Mouse (Mus musculus): ENCODE results near the gene Gm44805. TPM values are rescaled to one million over a fixed set of nuclear protein-coding genes. Genes with fewer than 3 reads are reported as not detected.

Gm44805 gene
- not detected in 2 replicates for polyA plus RNA-seq (2016; fragmentation: Nextera tagmentation; extraction: Ambion mirVana)

GRCm38 (mm10) chr7:19681202-19681694, at the start of gene Gm44805, which contains the start of gene Apoc4:
TSS of gene Gm44805 (minus strand) at chr7:19681423.
TSS of gene Apoc4 (minus strand) at chr7:19681479.
- no peak within 1 kb of the TSS for H3K4me2 ChIP-seq
- no peak within 1 kb of the TSS for H3K27ac ChIP-seq (ENCODE audit: poor library complexity, severe bottlenecking)
- 52% methylated on average over 8 of the region's 8 CpGs for WGBS
- no peaks in the 10 kb centered on the region for H3K9me3 ChIP-seq (replicated peaks)
- peaks cover 12% of the 10 kb centered on the region for H3K4me1 ChIP-seq (replicated peaks)
- H3K27me3 ChIP-seq (replicated peaks) = no peaks in the 10 kb centered on the region
- H3K9ac ChIP-seq = no peak within 1 kb of the TSS
- no peak within 1 kb of the TSS for H3K4me3 ChIP-seq
- no peak; the same call in 1 of the 2 replicates for ATAC-seq (ENCODE audit: insufficient number of reproducible peaks, low FRiP score)
- H3K36me3 ChIP-seq = no peaks in the 10 kb centered on the region

DNA sequence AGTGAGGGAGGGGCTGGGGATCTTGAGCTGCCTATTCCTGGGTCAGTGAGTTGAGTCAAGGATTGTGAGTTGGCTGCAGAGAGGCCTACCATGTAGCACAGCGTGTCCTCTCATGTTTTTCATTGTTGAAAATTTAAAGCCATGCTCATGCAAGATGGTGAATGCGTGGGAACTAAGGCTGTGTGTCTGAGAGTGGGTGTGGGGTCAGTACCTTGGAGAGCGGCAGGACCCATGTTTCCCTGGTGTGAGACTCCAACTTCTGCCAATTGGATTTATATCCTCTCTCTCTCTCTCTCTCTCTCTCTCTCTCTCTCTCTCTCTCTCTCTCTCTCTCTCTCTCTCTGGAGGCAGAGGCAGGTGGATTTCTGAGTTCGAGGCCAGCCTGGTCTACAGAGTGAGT, 45.3 kb upstream of the Gm44805 start:
- no peaks in the 10 kb centered on the region for H3K4me1 ChIP-seq (replicated peaks)
- no peaks in the 10 kb centered on the region for H3K27me3 ChIP-seq (replicated peaks)
- H3K4me2 ChIP-seq = no peak overlapping the region
- no peak overlapping the region for H3K27ac ChIP-seq (ENCODE audit: poor library complexity, severe bottlenecking)
- peaks cover 99% of the 10 kb centered on the region for H3K36me3 ChIP-seq
- H3K4me3 ChIP-seq = no peak overlapping the region
- peaks cover 5% of the 10 kb centered on the region for H3K9me3 ChIP-seq (replicated peaks)
- H3K9ac ChIP-seq = no peak overlapping the region
- WGBS = 92% methylated on average over 4 of the region's 4 CpGs
- ATAC-seq (ENCODE audit: insufficient number of reproducible peaks, low FRiP score) = no peak

DNA sequence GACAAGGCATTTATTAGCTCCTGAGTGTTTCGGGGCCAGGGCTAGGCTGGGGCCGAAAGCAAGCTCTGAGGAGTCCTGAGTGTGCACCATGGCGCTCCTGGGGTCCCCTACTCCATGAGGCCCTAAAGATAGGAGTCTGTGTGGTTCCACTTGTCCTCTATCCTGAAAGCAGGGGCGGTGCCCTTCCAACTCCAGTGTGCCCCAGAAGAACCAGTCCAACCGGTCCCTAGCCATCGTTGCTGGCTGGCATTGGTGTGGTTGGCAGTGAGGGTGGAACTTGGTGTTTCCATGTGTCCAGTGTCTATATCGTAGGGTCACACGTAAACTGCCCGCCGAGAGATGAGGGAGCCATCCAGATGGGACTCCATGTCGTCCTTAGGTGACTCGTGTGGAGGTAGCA, 42.9 kb upstream of the Gm44805 start:
- Histone ChIP-seq H3K9me3 (replicated peaks) (peaks cover 17% of the 10 kb centered on the region), H3K4me1 (replicated peaks) (no peaks in the 10 kb centered on the region), H3K4me3 (no peak overlapping the region), H3K36me3 (peaks cover 98% of the 10 kb centered on the region), H3K27ac (ENCODE audit: poor library complexity, severe bottlenecking) (no peak overlapping the region), H3K4me2 (no peak overlapping the region), H3K27me3 (replicated peaks) (no peaks in the 10 kb centered on the region), H3K9ac (no peak overlapping the region)
- no peak for ATAC-seq (ENCODE audit: insufficient number of reproducible peaks, low FRiP score)
- WGBS = 89% methylated on average over 12 of the region's 12 CpGs

DNA sequence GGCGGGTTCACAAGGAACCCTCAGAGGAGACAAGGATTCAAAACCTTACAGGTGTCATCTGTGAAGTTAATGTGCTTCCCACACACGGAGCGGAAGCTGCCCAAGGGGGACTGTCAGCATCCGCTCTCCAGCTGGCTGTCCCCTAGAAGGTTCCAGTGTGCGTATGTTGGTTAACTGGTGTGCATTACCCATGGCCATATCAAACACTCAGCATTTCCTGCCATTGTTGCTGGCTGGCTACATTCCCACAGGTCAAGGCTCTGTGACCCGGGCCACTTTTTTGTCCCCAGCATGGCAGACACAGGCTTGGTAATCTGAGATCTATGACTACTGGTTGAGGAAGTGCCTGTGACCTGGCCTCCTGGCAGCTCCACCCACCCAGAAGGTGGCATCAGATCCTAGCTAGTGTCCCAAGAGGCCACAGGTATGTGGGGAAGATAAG, 41.6 kb upstream of the Gm44805 start:
- Histone ChIP-seq H3K4me2 (no peak overlapping the region), H3K27ac (ENCODE audit: poor library complexity, severe bottlenecking) (peak overlapping the region; percentile 78), H3K9ac (no peak overlapping the region), H3K9me3 (replicated peaks) (peaks cover 17% of the 10 kb centered on the region), H3K4me3 (no peak overlapping the region), H3K27me3 (replicated peaks) (no peaks in the 10 kb centered on the region), H3K4me1 (replicated peaks) (no peaks in the 10 kb centered on the region), H3K36me3 (peaks cover 96% of the 10 kb centered on the region)
- ATAC-seq (ENCODE audit: insufficient number of reproducible peaks, low FRiP score) = peak; percentile 75
- 73% methylated on average over 6 of the region's 6 CpGs for WGBS

- peaks cover 70% of the 10 kb centered on the region for H3K36me3 ChIP-seq
- no peaks in the 10 kb centered on the region for H3K27me3 ChIP-seq (replicated peaks)
- H3K9ac ChIP-seq = no peak overlapping the region
- ATAC-seq (ENCODE audit: insufficient number of reproducible peaks, low FRiP score) = no peak
- no peak overlapping the region for H3K4me2 ChIP-seq
- H3K9me3 ChIP-seq (replicated peaks) = peaks cover 17% of the 10 kb centered on the region
- no peak overlapping the region for H3K4me3 ChIP-seq
- WGBS = 82% methylated on average over 4 of the region's 4 CpGs
- H3K4me1 ChIP-seq (replicated peaks) = peaks cover 8% of the 10 kb centered on the region
- no peak overlapping the region for H3K27ac ChIP-seq (ENCODE audit: poor library complexity, severe bottlenecking)
These were observed 38.0 kb upstream of the Gm44805 start for GRCm38 (mm10) chr7:19719200-19719599.

DNA sequence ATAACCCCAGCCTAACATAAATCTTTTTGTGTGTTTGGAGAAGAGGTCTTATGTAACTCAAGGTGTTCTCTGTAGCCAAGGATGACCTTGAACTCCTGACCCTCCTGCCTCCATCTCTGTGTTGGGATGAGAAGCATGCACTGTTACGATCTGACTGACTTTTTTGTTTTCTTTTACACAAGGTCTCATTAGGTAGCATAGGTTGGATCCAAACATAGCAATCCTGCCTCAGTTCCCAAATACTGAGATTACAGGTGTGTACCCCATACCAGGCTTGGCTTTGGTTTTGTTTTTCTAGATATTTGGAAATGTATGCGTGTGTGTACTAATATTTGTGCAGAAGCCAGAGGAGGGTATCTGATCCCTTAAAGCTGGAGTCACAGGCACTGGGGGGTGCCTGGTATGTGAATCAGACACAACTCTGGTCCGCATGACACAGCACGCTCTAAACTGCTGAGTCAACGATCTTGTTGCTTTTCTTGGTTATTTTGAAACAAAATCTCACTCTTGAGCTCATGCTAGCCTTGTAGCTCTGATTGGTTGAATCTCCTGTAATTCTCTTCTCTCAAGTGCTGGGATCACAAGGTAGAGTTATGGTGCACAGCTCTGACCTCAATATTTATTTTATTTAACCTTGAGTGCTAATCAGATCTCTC, 37.2 kb upstream of the Gm44805 start:
- Histone ChIP-seq H3K9me3 (replicated peaks) (peaks cover 17% of the 10 kb centered on the region), H3K36me3 (peaks cover 69% of the 10 kb centered on the region), H3K9ac (no peak overlapping the region), H3K4me2 (no peak overlapping the region), H3K4me1 (replicated peaks) (peaks cover 16% of the 10 kb centered on the region), H3K27me3 (replicated peaks) (no peaks in the 10 kb centered on the region), H3K27ac (ENCODE audit: poor library complexity, severe bottlenecking) (no peak overlapping the region), H3K4me3 (no peak overlapping the region)
- 83% methylated on average over 5 of the region's 5 CpGs for WGBS
- no peak for ATAC-seq (ENCODE audit: insufficient number of reproducible peaks, low FRiP score)

- no peak for ATAC-seq (ENCODE audit: insufficient number of reproducible peaks, low FRiP score)
- Histone ChIP-seq H3K27me3 (replicated peaks) (no peaks in the 10 kb centered on the region), H3K4me3 (no peak overlapping the region), H3K9ac (no peak overlapping the region), H3K27ac (ENCODE audit: poor library complexity, severe bottlenecking) (no peak overlapping the region), H3K4me2 (no peak overlapping the region), H3K36me3 (peaks cover 69% of the 10 kb centered on the region), H3K9me3 (replicated peaks) (peaks cover 17% of the 10 kb centered on the region), H3K4me1 (replicated peaks) (peaks cover 23% of the 10 kb centered on the region)
- 86% methylated on average over 4 of the region's 4 CpGs for WGBS
These were observed 36.1 kb upstream of the Gm44805 start for GRCm38 (mm10) chr7:19717346-19717745.

- 0 out of 2 replicates have a peak overlapping the region, but pooled peaks have one; percentile 0 for H3K9ac ChIP-seq
- H3K36me3 ChIP-seq = peaks cover 70% of the 10 kb centered on the region
- H3K4me3 ChIP-seq = 0 out of 2 replicates have a peak overlapping the region, but pooled peaks have one; percentile 88
- H3K4me2 ChIP-seq = peak overlapping the region; percentile 75; the same call in 1 of the 2 replicates
- no peaks in the 10 kb centered on the region for H3K27me3 ChIP-seq (replicated peaks)
- H3K27ac ChIP-seq (ENCODE audit: poor library complexity, severe bottlenecking) = no peak overlapping the region
- peaks cover 23% of the 10 kb centered on the region for H3K4me1 ChIP-seq (replicated peaks)
- no peak for ATAC-seq (ENCODE audit: insufficient number of reproducible peaks, low FRiP score)
- peaks cover 14% of the 10 kb centered on the region for H3K9me3 ChIP-seq (replicated peaks)
- WGBS = 68% methylated on average over 2 of the region's 2 CpGs
These were observed 35.6 kb upstream of the Gm44805 start for GRCm38 (mm10) chr7:19716822-19717221.

DNA sequence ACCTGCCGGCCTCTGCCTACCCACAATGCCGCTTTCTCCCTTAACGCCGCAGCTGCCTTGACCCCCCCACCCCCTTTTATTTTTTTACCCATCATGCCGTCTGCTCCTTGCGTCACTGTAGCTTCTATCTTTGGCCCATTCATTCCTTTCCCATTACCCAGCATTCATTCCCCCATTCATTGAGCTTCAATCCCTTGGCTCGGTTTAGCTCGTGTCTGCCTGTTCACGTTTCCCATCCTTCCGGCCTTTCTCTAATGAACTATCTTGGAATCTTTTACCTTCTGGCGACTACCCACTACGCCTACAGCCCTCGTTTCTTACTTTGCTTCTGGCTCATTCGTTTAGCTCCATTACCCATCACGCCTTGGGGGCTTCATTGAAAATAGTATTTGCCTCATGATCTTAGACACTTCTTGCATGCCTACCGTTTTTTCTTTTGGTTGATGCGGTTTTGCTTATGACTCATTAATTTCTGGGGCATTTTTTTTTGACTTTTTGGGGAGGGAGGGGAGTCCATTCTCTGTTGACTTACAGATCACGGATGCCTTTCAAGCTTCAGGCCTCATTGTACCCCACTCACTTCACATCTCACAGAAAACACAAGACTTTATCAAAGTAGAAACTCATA, 34.9 kb upstream of the Gm44805 start:
- Histone ChIP-seq H3K27ac (ENCODE audit: poor library complexity, severe bottlenecking) (peak overlapping the region; percentile 76), H3K9ac (peak overlapping the region; percentile 53; the same call in 1 of the 2 replicates), H3K4me2 (peak overlapping the region; percentile 75), H3K4me3 (peak overlapping the region; percentile 88), H3K4me1 (replicated peaks) (peaks cover 23% of the 10 kb centered on the region), H3K36me3 (peaks cover 70% of the 10 kb centered on the region), H3K9me3 (replicated peaks) (peaks cover 8% of the 10 kb centered on the region), H3K27me3 (replicated peaks) (no peaks in the 10 kb centered on the region)
- ATAC-seq (ENCODE audit: insufficient number of reproducible peaks, low FRiP score) = no peak
- 8% methylated on average over 18 of the region's 18 CpGs for WGBS

DNA sequence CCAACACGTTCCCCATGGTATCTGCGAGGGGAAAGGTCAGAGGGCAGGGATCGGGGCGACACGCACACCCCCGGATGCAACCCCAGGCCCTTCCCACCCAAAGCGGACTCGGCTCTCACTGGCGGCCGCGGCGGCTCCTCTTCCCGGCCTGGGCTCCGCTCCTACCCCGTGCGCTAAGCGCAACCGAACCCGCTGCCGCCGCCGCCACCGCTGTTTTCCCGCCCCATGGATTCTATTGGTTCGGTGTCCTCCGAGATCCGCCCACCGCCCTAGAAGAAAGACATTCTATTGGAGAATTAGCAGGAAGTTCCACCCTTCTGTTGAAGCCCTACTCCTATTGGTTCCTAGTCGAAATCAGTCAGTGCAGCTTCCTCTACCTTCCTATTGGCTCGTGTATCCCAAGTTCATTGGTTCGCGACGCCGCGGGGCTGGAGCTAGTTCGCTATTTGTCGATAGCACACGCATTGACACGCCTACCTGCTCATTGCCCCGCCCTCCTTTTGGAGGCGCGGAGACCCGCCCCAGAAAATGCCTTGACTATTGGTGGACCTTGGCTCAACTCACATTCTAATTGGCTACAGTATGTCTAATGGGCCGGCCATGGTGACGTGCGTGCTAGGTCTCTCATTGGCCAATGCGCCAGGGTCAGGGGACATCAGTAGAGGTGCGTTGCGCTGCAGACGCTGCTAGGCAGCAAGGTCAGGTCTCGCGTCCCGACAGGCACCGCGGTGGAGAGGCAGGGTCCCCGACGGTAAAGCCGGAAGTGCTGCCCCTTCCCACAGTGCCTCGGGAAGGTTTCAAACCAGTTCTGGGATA, 34.2 kb upstream of the Gm44805 start, which contains the start of gene Tomm40:
Tomm40 (minus strand) TSS at position 200 of the 816 bp plus-strand sequence.
- H3K9me3 ChIP-seq (replicated peaks) = peaks cover under 1% of the 10 kb centered on the region; the same call in 1 of the 2 replicates
- H3K27me3 ChIP-seq (replicated peaks) = no peaks in the 10 kb centered on the region
- peak within 1 kb of the TSS; percentile 88 for H3K4me2 ChIP-seq
- peaks cover 68% of the 10 kb centered on the region for H3K36me3 ChIP-seq
- H3K4me1 ChIP-seq (replicated peaks) = peaks cover 23% of the 10 kb centered on the region
- H3K27ac ChIP-seq (ENCODE audit: poor library complexity, severe bottlenecking) = peak within 1 kb of the TSS; percentile 76
- peak; percentile 99 for ATAC-seq (ENCODE audit: insufficient number of reproducible peaks, low FRiP score)
- H3K4me3 ChIP-seq = peak within 1 kb of the TSS; percentile 88
- peak within 1 kb of the TSS; percentile 95 for H3K9ac ChIP-seq
- WGBS = 0% methylated on average over 54 of the region's 59 CpGs

All from heart, embryonic 12.5 days (tissue).